Mouse (Mus musculus) kidney, adult 2 months (tissue): ENCODE measurements around the gene Psmd12.

Experiments
- CTCF ChIP-seq: fragments of 200-500 bp; conservative IDR thresholded peaks from 2 replicates; pipeline ENCODE4 v1.5.1; 2011; ENCODE audit warnings: low read depth, mild to moderate bottlenecking, control low read depth, low read length, moderate library complexity, mixed read lengths; ENCODE audit not compliant: insufficient read depth, insufficient read length
- POLR2A ChIP-seq: fragments of 200-500 bp; IDR thresholded peaks from one replicate; pipeline ENCODE4 v1.6.1; 2011; ENCODE audit warnings: low read depth, low read length, control low read depth

- TF ChIP-seq CTCF (no peak), POLR2A (no peak)
Observed at GRCm38 (mm10) chr11:107547351-107548203, 68.3 kb downstream of the Psmd12 start, which contains the start of gene Helz.
